Mouse (Mus musculus): ENCODE data around the gene Vmn2r108. TPM values are rescaled to one million over a fixed set of nuclear protein-coding genes. Genes with fewer than 3 reads are reported as not detected.
"Not testable (repeated sequence)": the region's sequence is repeated elsewhere in the genome, so short reads cannot be mapped to it uniquely, and the experiment has no call there.

Vmn2r108 gene
- under 1 TPM in 1 of 2 experiments, not detected in 1; 0.04 TPM for total RNA-seq (2021)

DNA sequence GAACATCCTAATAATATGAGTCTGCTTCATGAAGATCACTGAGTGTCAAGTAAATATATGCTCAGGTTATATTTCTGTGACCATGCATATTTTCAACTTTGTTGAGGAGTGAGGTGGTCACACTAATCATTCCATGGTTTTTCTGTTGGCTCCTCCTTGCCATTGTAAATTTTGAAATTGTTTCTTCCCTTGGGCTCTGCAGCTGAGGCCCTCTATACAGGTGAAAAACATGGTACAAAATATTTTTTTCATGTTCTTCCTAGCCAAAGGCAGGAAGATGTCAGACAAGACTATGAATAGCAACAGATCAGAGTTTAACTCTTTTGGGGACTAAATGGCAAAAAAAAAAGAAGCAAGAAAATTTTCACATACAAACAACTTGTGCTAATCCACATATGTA lies at the start of gene Vmn2r108:
Vmn2r108 (minus strand) TSS at position 101 of the 400 bp plus-strand sequence.
- no peak for DNase-seq
- intact Hi-C loops (cut with DNase I) = no loop called here

DNA sequence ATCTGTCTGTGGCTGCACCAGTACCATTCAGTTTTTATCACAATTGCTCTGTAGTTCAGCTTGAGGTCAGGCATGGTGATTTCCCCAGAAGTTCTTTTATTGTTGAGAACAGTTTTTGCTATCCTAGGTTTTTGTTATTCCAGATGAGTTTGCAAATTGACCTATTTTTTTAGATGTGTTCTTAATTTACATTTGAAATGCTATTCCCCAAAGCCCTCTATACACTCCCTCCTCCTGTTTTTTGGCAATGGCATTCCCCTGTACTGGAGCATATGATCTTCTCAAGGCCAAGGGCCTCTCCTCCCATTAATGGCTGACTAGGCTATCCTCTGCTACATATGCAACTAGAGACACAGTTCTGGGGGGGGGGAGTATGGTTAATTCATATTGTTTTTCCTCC lies 27.1 kb upstream of the Vmn2r108 start:
- intact Hi-C loops (cut with DNase I) = not testable (repeated sequence)

DNA sequence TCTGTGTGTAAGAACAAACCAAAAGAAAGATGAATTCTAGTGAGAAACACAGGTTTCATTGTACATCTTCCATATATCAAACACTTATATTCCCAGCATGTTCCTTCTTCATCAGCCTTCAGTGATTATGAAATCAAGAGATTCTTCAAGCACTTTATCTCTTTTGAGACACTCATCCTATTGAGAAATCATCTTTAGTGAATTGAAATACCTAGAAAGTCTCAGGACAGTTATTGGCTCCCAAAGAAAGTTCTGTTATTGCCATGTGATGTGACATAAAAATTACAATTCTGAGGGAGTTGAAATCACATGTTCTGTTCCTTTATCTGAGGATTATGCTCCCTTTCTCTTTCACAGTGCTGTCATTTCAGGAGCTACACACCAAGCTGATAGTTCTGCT lies 16.7 kb upstream of the Vmn2r108 start, which contains the start of gene Vmn1r225:
Vmn1r225 (plus strand) TSS at position 301 of the 400 bp plus-strand sequence.
- no peak for DNase-seq
- intact Hi-C loops (cut with DNase I) = no loop called here

More for the DNA sequence above, 27.1 kb upstream of the Vmn2r108 start:
- DNase-seq = not testable (repeated sequence)

DNA sequence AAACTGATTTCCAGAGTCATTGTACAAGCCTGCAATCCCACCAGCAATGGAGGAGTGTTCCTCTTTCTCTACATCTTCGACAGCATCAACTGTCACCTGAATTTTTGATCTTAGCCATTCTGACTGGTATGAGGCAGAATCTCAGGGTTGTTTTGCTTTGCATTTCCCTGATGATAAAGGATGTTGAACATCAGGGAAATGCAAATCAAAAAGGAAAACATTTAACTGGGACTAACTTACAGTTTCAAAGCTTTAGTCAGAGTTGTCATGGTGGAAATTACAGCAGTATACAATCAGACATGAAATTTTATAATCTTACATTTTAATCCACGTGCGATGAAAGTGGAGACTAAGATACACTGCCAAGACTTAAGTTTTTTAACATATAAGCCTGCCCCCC lies 7.8 kb downstream of the Vmn2r108 start:
- intact Hi-C loops (cut with DNase I) = no loop called here
- DNase-seq = no peak

DNA sequence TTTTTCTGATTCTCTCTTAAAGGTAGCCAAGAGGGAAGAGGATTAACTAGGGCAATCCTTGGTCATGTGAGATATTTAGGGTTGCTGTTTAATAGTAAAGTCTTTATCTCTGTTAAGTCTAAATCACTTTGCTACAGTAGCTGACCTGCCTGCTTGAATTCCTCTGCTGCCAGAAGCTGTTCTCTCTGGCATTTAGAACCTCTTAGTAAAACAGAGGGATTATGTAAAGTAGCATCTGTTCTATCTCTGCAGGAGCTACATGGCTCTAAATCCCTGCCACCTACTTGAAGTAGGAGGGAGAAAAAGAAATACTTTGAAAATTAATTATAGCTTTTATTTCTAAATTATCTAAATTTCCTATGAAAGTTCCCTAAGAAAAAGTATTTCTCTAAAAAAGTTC lies 41.9 kb downstream of the Vmn2r108 start:
- intact Hi-C loops (cut with DNase I) = no loop called here
- DNase-seq = no peak

DNA sequence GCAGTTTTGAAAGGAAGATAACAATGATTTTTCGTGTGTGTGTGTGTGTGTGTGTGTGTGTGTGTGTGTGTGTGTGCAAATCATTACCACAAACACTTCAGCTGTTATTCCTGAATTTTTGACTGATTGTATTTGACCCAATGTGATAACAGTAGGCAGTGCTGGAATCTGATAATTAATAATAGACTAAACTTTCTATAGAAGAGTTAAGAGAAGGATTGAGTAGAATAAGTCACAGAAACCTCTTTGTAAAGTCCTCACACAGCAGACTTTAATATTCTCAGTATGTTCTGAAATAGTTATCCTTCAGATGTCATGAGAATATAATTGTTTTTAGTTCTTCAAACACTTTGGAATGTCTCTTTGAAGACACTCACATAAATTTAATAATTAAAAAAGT lies 67.3 kb downstream of the Vmn2r108 start, which contains the start of gene Vmn1r224:
Vmn1r224 (plus strand) TSS at position 301 of the 400 bp plus-strand sequence.
- intact Hi-C loops (cut with DNase I) = no loop called here
- no peak for DNase-seq

Other genes with a start within 250 kb of the Vmn2r108 start
- not detected for gene Vmn2r105, start 246.3 kb downstream of the Vmn2r108 start, total RNA-seq (2021)
- not detected for gene Vmn2r106, start 195.8 kb downstream of the Vmn2r108 start, total RNA-seq (2021)
- gene Vmn2r107, start 136.1 kb downstream of the Vmn2r108 start, total RNA-seq (2021) = not detected
- not detected for gene Vmn1r224, start 67.2 kb downstream of the Vmn2r108 start, total RNA-seq (2021)
- not detected for gene Vmn1r225, start 16.8 kb upstream of the Vmn2r108 start, total RNA-seq (2021)
- gene Vmn2r109, start 83.4 kb upstream of the Vmn2r108 start, total RNA-seq (2021) = not detected
- gene Vmn2r110, start 115.1 kb upstream of the Vmn2r108 start, total RNA-seq (2021) = not detected
- gene Fpr-rs3, start 143.5 kb upstream of the Vmn2r108 start, total RNA-seq (2021) = not detected
- not detected for gene Vmn1r226, start 201.5 kb upstream of the Vmn2r108 start, total RNA-seq (2021)
- gene Vmn1r227, start 248.5 kb upstream of the Vmn2r108 start, total RNA-seq (2021) = not detected

Measured in left cerebral cortex, postnatal 4 days (tissue).